Mouse (Mus musculus) megakaryocyte, embryonic 14.5 days (primary cell): ENCODE data around the gene Ift27.

Experiments used
- FLI1 ChIP-seq: IDR thresholded peaks from 2 replicates; pipeline ENCODE4 v1.6.1; 2012; ENCODE audit warnings: low read length, inconsistent platforms, mixed read lengths
- GATA1 ChIP-seq: IDR thresholded peaks from 3 replicates; pipeline ENCODE4 v1.6.1; 2012; ENCODE audit warnings: mixed read lengths, low read length, inconsistent platforms, borderline replicate concordance

DNA sequence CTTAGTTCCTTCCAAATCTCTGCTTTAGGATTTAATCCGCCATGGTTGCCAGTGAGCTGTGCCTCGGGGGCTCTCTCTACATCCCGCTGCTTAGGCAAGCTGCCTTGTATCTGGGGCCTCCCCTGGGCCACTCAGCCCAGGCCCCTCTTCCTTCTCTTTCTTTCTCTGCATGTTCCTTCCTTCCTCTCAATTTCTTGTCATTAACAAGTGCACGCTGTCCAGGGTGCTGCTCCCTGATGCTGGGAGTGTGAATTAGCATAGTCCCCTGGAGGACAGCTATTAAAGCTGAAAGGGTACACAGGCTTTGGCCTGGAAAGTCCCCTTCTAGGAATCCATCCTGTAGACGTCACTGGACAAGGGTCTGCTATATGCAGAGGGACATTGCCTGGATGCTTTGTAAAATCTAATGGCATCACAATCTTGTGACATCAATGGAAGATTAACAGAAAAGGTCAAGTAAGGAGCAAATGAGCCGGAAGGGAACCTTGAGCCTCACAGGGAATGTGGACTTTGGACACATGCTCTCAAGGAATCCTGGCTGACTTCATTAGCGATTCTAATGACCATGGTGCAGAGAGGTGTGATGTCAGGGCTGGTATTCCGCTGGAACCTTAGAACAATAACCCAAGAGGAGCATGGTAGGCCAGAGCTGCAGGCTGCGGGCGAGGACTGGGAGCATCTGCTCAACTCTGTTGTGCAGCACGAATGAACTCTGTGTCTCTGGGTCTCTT, 20.7 kb downstream of the Ift27 start:
- TF ChIP-seq GATA1 (no peak), FLI1 (no peak)
